Mouse (Mus musculus) MEL (cell line): ENCODE measurements around the gene Rbm15.

ENCODE experiments used
- CTCF ChIP-seq, 3 experiments: IDR thresholded peaks in 2 of 3; conservative IDR thresholded peaks in 1 of 3; 2 replicates each; pipeline ENCODE4 v1.5.1; 2011 to 2012; ENCODE audit warnings: low read length in 3 of 3, low read depth in 2 of 3, mild to moderate bottlenecking in 2 of 3, improper control_type of control experiment in 1 of 3, inconsistent platforms in 1 of 3, mixed read lengths in 1 of 3, moderate library complexity in 1 of 3; ENCODE audit not compliant: control insufficient read depth in 1 of 3, insufficient read depth in 1 of 3, poor library complexity in 1 of 3, severe bottlenecking in 1 of 3
- GATA1 ChIP-seq: IDR thresholded peaks from 2 replicates; pipeline ENCODE4 v1.6.1; 2011; ENCODE audit warnings: low read depth, low read length, improper control_type of control experiment
- NELFE ChIP-seq: IDR thresholded peaks from 2 replicates; pipeline ENCODE4 v1.6.1; 2011; ENCODE audit warnings: low read depth, low read length, improper control_type of control experiment
- TBP ChIP-seq: IDR thresholded peaks from 2 replicates; pipeline ENCODE4 v1.8.0; 2011; ENCODE audit warnings: low read depth, low read length, improper control_type of control experiment

DNA sequence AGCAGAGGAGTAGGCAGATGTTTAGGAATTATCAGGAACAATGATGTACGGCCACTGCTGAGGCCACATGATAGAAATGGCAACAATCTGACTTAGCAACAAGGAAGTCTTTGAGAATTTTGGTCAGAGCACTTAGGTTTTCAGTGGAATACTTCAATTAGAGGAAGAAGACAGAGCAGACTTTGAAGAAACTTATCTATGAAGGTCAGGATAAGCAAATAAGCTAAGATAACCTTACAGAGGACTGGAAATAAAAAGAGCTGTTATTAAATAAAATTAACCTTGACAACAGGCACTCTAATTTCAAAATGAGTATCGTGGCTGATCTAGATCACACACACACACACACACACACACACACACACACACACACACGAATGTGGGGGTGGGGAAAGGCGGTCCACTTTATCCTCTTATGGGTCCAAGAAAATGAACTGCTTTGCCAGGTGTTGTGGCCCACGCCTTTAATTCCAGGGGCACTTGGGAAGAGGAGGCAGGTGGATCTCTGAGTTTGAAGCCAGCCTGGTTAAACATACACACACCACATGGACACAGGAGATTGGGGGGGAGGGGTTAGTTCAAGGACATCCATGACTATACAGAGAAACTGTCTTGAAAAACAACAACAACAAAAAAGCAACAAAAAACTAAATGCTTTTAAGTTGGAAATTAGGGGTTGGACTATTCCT is 37.7 kb downstream of the Rbm15 start:
- TF ChIP-seq NELFE (no peak), TBP (no peak), GATA1 (peak; percentile 72), CTCF (IDR thresholded peaks at IDR 0.05 in 2 of 3, conservative IDR thresholded peaks at IDR 0.05 in 1 of 3; ENCODE audit: control insufficient read depth in 1 of 3, insufficient read depth in 1 of 3, low read depth in 2 of 3, low read length in 3 of 3, poor library complexity in 1 of 3, severe bottlenecking in 1 of 3) (no peak)
